Mouse (Mus musculus) myocyte (in vitro differentiated cells): ENCODE measurements around the gene Zbbx. TPM values are rescaled to one million over a fixed set of nuclear protein-coding genes. Genes with fewer than 3 reads are reported as not detected.
A peak's percentile ranks its signal among the peaks of the same experiment; 100 is the strongest.

Experiments
- H3K27me3 ChIP-seq: one replicate; pipeline ENCODE4 v1.6.1; 2011; ENCODE audit not compliant: control insufficient read depth, insufficient read depth, insufficient read length
- H3K36me3 ChIP-seq: one replicate; pipeline ENCODE4 v1.6.1; 2011; ENCODE audit not compliant: control insufficient read depth, insufficient read depth
- H3K4me2 ChIP-seq: one replicate; pipeline ENCODE4 v1.6.1; 2011; ENCODE audit warnings: low read depth, control low read depth
- H3K4me3 ChIP-seq: one replicate; pipeline ENCODE4 v1.5.1; 2011; ENCODE audit warnings: mild to moderate bottlenecking, control low read depth, moderate library complexity
- H3K79me2 ChIP-seq: one replicate; pipeline ENCODE4 v1.6.1; 2011; ENCODE audit not compliant: control insufficient read depth, insufficient read depth
- H3ac ChIP-seq: one replicate; pipeline ENCODE4 v1.6.1; 2011; ENCODE audit not compliant: control insufficient read depth, insufficient read length
- CEBPB ChIP-seq: IDR thresholded peaks from 2 replicates; pipeline ENCODE4 v1.6.1; 2011; ENCODE audit warnings: mild to moderate bottlenecking, moderate library complexity; ENCODE audit not compliant: poor library complexity, insufficient read depth, severe bottlenecking
- E2F4 ChIP-seq: IDR thresholded peaks from one replicate; pipeline ENCODE4 v1.6.1; 2011; ENCODE audit warnings: mild to moderate bottlenecking, control low read depth, moderate library complexity; ENCODE audit not compliant: insufficient read depth
- MAX ChIP-seq: IDR thresholded peaks from one replicate; pipeline ENCODE4 v1.6.1; 2011; ENCODE audit warnings: low read depth, mild to moderate bottlenecking, control low read depth
- MYOD1 ChIP-seq, 3 experiments: IDR thresholded peaks; one replicate each; pipeline ENCODE4 v1.6.1; 2011; ENCODE audit warnings: control low read depth in 2 of 3, low read depth in 2 of 3, mild to moderate bottlenecking in 2 of 3, moderate library complexity in 1 of 3; ENCODE audit not compliant: insufficient read length in 2 of 3, control insufficient read depth in 1 of 3
- MYOG ChIP-seq, 3 experiments: IDR thresholded peaks; one replicate each; pipeline ENCODE4 v1.6.1; 2011; ENCODE audit warnings: control low read depth in 2 of 3, low read depth in 2 of 3, mild to moderate bottlenecking in 2 of 3; ENCODE audit not compliant: insufficient read length in 2 of 3, control insufficient read depth in 1 of 3, insufficient read depth in 1 of 3
- POLR2A ChIP-seq: IDR thresholded peaks from one replicate; pipeline ENCODE4 v1.6.1; 2011; ENCODE audit warnings: low read depth, mild to moderate bottlenecking, control low read depth, moderate library complexity; ENCODE audit not compliant: insufficient read length
- POLR2AphosphoS2 ChIP-seq: IDR thresholded peaks from one replicate; pipeline ENCODE4 v1.6.1; 2011; ENCODE audit warnings: low read depth, control low read depth; ENCODE audit not compliant: insufficient read length
- REST ChIP-seq: IDR thresholded peaks from one replicate; pipeline ENCODE4 v1.6.1; 2011; ENCODE audit warnings: mild to moderate bottlenecking, control low read depth, moderate library complexity; ENCODE audit not compliant: insufficient read depth, insufficient read length
- SRF ChIP-seq: IDR thresholded peaks from one replicate; pipeline ENCODE4 v1.6.1; 2011; ENCODE audit warnings: low read depth; ENCODE audit not compliant: control insufficient read depth, insufficient read length
- TCF12 ChIP-seq: IDR thresholded peaks from one replicate; pipeline ENCODE4 v1.6.1; 2011; ENCODE audit warnings: mild to moderate bottlenecking, control low read depth; ENCODE audit not compliant: poor library complexity, insufficient read depth, severe bottlenecking
- TCF3 ChIP-seq: IDR thresholded peaks from one replicate; pipeline ENCODE4 v1.6.1; 2011; ENCODE audit warnings: low read depth, control low read depth; ENCODE audit not compliant: insufficient read length
- USF1 ChIP-seq: IDR thresholded peaks from one replicate; pipeline ENCODE4 v1.6.1; 2011; ENCODE audit warnings: low read depth, mild to moderate bottlenecking, control low read depth, moderate library complexity
- polyA plus RNA-seq: library from polyadenylated mRNA; unstranded; fragments of >200 nt; fragmentation: generic; extraction: Trizol; gene quantifications from one replicate; pipeline ENCODE4 v1.2.1, GENCODE M21; 2012; ENCODE audit warnings: missing spikeins

Gene Zbbx
- polyA plus RNA-seq, result not detected

GRCm38 (mm10) chr3:75164838-75165496 lies at the start of gene Zbbx:
Gene Zbbx, minus strand, starts transcription at chr3:75165034.
- Histone ChIP-seq H3K27me3 (no peaks in the 10 kb centered on the region), H3K36me3 (no peaks in the 10 kb centered on the region), H3ac (no peak within 1 kb of the TSS), H3K4me2 (no peak within 1 kb of the TSS), H3K4me3 (no peak within 1 kb of the TSS), H3K79me2 (no peaks in the 10 kb centered on the region)
- no peak for TF ChIP-seq POLR2A
- TF ChIP-seq POLR2AphosphoS2, result no peak
- no peak for TF ChIP-seq REST
- TF ChIP-seq MAX, result no peak
- no peak for TF ChIP-seq MYOD1 (IDR thresholded peaks at IDR 0.05; ENCODE audit: control insufficient read depth in 1 of 3, insufficient read length in 2 of 3, low read depth in 2 of 3)
- TF ChIP-seq SRF, result no peak
- no peak for TF ChIP-seq MYOG (IDR thresholded peaks at IDR 0.05; ENCODE audit: control insufficient read depth in 1 of 3, insufficient read depth in 1 of 3, insufficient read length in 2 of 3, low read depth in 2 of 3)
- no peak for TF ChIP-seq E2F4
- no peak for TF ChIP-seq CEBPB
- TF ChIP-seq TCF3, result no peak
- no peak for TF ChIP-seq TCF12
- TF ChIP-seq USF1, result no peak

DNA sequence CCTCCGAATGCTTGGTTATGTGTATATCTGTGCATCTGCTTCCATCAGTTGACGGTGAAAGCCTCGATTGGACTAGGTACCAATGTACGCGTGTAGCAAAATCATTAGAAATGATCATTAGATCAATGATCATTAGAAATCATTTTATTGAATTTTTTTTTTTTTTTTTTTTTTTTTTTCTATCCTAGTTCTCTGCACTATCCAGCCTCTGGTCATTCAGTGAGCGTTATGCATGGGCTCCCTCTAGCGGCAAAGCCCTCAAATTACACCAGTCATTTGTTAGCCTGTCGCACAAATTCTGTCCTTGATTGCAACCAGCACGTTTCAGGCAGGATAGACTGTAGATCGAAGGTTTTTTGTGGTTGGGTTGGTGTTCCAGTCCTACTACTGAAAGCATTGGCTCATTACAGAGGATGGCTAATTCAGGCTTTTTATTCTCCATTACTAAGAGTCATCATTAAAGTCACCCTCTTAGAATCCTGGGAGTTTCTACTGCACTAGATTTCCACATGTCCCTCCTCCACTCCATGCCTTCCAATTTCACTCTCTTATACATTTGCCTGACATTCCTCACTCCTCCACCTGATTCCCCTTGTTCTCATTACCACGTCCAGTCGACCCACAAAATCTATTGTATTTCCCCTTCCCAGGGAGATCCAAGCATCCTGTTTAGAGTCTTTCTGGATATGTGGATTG lies 38.1 kb upstream of the Zbbx start:
- H3K4me3 ChIP-seq, result no peak overlapping the region
- H3K79me2 ChIP-seq, result no peaks in the 10 kb centered on the region
- H3K4me2 ChIP-seq, result no peak overlapping the region
- H3K36me3 ChIP-seq, result no peaks in the 10 kb centered on the region
- TF ChIP-seq MYOD1 (IDR thresholded peaks at IDR 0.05; ENCODE audit: control insufficient read depth in 1 of 3, insufficient read length in 2 of 3, low read depth in 2 of 3), result no peak
- no peak for TF ChIP-seq E2F4
- TF ChIP-seq USF1, result no peak
- no peaks in the 10 kb centered on the region for H3K27me3 ChIP-seq
- H3ac ChIP-seq, result no peak overlapping the region

DNA sequence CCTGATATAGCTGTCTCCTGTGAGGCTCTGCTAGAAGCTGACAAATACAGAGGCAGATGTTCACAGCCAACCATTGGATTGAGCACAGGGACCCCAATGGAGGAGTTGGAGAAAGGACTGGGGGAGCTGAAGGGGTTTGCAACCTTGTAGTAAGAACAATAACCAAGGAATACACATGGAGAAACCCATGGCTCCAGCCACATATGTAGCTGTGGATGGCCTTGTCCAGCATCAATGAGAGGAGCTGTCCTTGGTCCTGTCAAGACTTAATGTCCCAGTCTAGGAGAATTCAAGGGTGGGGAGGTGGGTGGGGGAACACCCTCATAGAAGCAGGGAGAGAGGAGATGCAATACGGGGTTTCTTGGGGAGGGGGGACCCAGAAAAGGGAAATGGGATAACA lies 17.8 kb upstream of the Zbbx start:
- no peaks in the 10 kb centered on the region for H3K36me3 ChIP-seq
- H3K79me2 ChIP-seq, result no peaks in the 10 kb centered on the region
- TF ChIP-seq REST (peak; percentile 53), E2F4 (no peak), CEBPB (no peak), MYOD1 (IDR thresholded peaks at IDR 0.05; ENCODE audit: control insufficient read depth in 1 of 3, insufficient read length in 2 of 3, low read depth in 2 of 3) (no peak), POLR2AphosphoS2 (no peak)
- H3ac ChIP-seq, result no peak overlapping the region
- no peak overlapping the region for H3K4me3 ChIP-seq
- H3K27me3 ChIP-seq, result no peaks in the 10 kb centered on the region
- no peak overlapping the region for H3K4me2 ChIP-seq

DNA sequence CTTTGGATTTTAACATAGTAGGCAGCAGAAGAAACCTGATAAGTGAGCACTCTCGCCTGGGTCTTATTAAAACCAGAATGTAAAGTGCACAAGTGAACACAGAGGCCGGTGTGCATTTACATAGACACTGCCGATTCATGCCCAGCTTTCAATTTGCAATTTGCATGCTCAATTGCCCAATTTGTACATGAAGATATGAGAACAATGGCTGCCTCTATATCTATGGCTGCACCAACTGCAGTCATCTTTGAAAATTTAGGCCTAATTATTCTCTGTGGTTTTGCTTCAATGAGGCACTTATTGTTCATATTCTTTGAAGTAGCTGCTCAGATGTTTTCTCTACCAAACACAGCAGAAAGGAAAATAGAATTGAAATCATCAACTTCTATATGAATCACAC lies 23.0 kb downstream of the Zbbx start:
- Histone ChIP-seq H3K27me3 (no peaks in the 10 kb centered on the region), H3ac (no peak overlapping the region), H3K4me3 (no peak overlapping the region), H3K79me2 (no peaks in the 10 kb centered on the region), H3K36me3 (no peaks in the 10 kb centered on the region), H3K4me2 (no peak overlapping the region)
- no peak for TF ChIP-seq CEBPB
- TF ChIP-seq TCF3, result no peak
- no peak for TF ChIP-seq POLR2A
- no peak for TF ChIP-seq TCF12
- TF ChIP-seq MAX, result no peak
- no peak for TF ChIP-seq MYOG (IDR thresholded peaks at IDR 0.05; ENCODE audit: control insufficient read depth in 1 of 3, insufficient read depth in 1 of 3, insufficient read length in 2 of 3, low read depth in 2 of 3)
- TF ChIP-seq E2F4, result no peak
- no peak for TF ChIP-seq REST
- TF ChIP-seq MYOD1 (IDR thresholded peaks at IDR 0.05; ENCODE audit: control insufficient read depth in 1 of 3, insufficient read length in 2 of 3, low read depth in 2 of 3), result no peak
- TF ChIP-seq POLR2AphosphoS2, result no peak
- TF ChIP-seq USF1, result no peak
- no peak for TF ChIP-seq SRF

GRCm38 (mm10) chr3:75104867-75105266 lies 60.0 kb downstream of the Zbbx start:
- H3K27me3 ChIP-seq, result no peaks in the 10 kb centered on the region
- H3K4me3 ChIP-seq, result no peak overlapping the region
- TF ChIP-seq SRF, result no peak
- no peak for TF ChIP-seq POLR2AphosphoS2
- no peak for TF ChIP-seq TCF3
- TF ChIP-seq E2F4, result no peak
- TF ChIP-seq CEBPB, result no peak
- no peak for TF ChIP-seq POLR2A
- no peak for TF ChIP-seq REST
- TF ChIP-seq MYOD1 (IDR thresholded peaks at IDR 0.05; ENCODE audit: control insufficient read depth in 1 of 3, insufficient read length in 2 of 3, low read depth in 2 of 3), result no peak
- no peak for TF ChIP-seq MAX
- TF ChIP-seq USF1, result no peak
- no peak for TF ChIP-seq TCF12
- no peak for TF ChIP-seq MYOG (IDR thresholded peaks at IDR 0.05; ENCODE audit: control insufficient read depth in 1 of 3, insufficient read depth in 1 of 3, insufficient read length in 2 of 3, low read depth in 2 of 3)
- no peaks in the 10 kb centered on the region for H3K79me2 ChIP-seq
- H3ac ChIP-seq, result no peak overlapping the region
- no peaks in the 10 kb centered on the region for H3K36me3 ChIP-seq
- no peak overlapping the region for H3K4me2 ChIP-seq
